Mouse (Mus musculus): ENCODE data around the gene Syt16. TPM values are rescaled to one million over a fixed set of nuclear protein-coding genes. Genes with fewer than 3 reads are reported as not detected.

The Syt16 gene
- total RNA-seq, 2 experiments from 2014 or later = 113 TPM

DNA sequence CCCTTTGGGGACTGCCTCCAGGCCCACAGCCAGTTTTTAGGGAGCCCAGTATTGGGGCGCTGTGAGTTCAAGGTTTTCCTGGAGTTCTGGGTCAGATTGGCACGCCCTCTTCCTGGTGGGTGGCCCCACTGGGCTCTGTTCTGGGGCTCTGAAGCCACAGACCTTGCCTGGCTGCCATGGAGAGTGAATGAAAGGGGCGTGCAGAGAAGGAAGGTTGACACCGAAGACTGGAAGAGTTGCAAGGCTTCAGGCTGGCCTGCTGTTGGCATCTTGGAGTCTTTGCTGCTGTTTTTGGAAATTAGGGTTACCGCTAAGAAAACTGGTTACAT, 631 bp downstream of the Syt16 start:
- intact Hi-C loops (cut with DNase I) = no loop called here
- no peak for DNase-seq (ENCODE audit: extremely low spot score in 1 of 2, low spot score in 2 of 2)

DNA sequence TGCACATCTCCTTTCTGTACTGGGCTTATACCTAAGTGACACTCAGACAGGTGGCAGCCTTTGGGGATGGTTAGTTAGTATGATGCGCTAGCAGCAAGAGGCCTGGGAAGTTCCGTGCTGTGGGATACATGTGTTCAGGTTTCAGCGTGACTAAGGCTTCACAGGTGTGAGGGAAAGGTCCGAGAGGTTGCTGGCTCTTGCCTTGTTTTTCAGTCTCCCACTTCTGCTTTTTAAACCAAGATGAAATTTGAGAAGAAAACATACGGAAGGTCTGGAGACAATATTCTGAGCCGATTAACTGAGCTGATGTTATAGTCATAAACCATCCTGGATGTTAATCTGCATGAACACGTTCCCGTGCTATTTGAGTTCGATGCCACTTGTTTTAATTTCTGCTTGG, 5.0 kb downstream of the Syt16 start:
- intact Hi-C loops (cut with DNase I) = loop anchor here (5.0 kb wide), 1 partner anchor 300 kb away; no protein-coding TSS in a partner anchor
- no peak for DNase-seq (ENCODE audit: extremely low spot score in 1 of 2, low spot score in 2 of 2)

DNA sequence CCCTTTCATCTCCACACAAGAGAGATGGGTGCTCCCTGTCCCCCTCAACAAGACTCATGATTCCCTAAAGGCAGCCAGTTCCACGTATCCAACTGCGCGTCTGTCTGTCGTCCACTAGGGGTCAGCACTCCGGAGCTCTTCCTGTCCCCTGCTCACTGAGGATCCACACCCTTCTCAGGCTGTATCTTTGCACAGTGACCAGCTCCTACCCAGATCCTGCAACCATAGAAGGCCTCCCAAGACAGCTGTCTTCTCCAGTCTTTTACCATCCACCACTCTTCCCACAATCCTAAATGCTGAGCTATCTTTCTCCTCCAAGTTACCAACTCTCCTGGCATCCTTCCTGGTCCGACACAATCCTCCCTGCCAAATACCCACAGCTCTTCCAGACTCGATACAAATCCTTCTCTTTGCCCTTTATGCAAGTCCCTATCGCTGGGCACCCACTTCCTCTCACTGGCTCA, 12.0 kb downstream of the Syt16 start:
- intact Hi-C loops (cut with DNase I) = no loop called here
- peak; percentile 39 to 40 for DNase-seq (ENCODE audit: extremely low spot score in 1 of 2, low spot score in 2 of 2)

DNA sequence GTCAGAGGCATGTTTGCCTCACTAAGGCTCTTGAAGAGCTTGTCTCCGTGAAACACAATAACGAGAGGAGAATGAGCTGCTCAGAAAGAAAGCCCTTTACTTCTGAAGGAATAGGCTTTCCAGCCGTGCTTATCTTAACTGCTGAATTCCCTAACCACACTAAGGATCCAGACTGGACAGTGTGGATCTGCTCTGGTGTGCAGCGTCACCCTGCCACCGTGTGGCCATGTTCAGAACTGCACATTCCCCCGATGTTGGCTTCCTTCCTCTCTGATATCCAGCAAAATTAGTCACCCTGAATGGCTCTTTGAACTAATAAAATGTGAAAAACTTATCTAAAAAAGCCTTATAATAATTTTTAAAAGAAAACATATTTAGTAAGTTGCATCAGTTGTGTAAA, 16.3 kb downstream of the Syt16 start:
- intact Hi-C loops (cut with DNase I) = loop anchor here (2.0 kb wide), 1 partner anchor 309 kb away; no protein-coding TSS in a partner anchor

DNA sequence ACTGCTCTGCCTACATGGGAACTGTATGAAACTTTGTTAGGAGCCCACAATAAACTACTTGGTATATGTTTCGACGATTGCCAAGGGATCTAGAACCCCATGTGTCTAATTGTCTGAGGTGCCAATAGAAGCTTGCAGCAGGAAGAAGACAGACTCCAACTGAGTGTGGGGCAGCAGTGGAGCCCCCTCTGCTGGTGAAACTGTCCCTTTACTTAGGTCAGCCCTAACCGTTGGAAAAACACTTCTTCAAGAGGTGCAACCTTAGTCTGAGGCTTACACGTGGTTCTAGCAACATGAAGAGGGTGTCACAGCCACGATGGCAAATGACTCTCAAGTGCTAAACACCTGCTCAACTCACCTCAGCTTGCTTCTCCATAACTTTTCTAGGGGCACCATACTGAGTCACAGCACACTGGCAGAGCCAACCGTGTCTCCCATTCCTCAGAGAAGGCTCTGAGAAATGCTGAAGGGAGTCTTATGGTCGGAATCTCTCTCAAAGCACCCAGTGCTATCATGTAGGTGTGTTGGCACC, 17.3 kb downstream of the Syt16 start:
- DNase-seq (ENCODE audit: extremely low spot score in 1 of 2, low spot score in 2 of 2) = peak in 1 of 2 experiments; percentile 42

More for the DNA sequence above, 16.3 kb downstream of the Syt16 start:
- peak; percentile 76 to 78 for DNase-seq (ENCODE audit: extremely low spot score in 1 of 2, low spot score in 2 of 2)

DNA sequence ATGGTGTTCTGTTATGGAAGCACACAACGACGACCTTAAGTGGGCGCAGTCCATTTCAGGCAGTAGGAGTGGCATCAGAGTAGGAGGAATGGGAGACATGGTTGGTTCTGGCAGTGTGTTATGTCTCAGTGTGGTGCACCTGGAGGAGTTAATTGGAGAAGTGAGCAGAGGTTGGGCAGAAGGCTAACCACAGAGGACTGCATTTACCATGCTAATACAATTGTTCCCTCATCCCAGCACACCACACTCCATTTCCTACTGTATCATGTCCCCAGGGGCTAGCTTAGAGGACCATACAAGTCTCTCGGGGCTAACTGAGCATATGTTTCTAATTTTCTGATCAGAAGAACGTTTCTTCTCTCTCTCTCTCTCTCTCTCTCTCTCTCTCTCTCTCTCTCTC, 18.0 kb downstream of the Syt16 start:
- intact Hi-C loops (cut with DNase I) = loop anchor here (2.0 kb wide), 1 partner anchor 311 kb away; no protein-coding TSS in a partner anchor
- DNase-seq (ENCODE audit: extremely low spot score in 1 of 2, low spot score in 2 of 2) = no peak

More for the DNA sequence above, 17.3 kb downstream of the Syt16 start:
- intact Hi-C loops (cut with DNase I) = loop anchor here (2.0 kb wide), 1 partner anchor 310 kb away; no protein-coding TSS in a partner anchor

DNA sequence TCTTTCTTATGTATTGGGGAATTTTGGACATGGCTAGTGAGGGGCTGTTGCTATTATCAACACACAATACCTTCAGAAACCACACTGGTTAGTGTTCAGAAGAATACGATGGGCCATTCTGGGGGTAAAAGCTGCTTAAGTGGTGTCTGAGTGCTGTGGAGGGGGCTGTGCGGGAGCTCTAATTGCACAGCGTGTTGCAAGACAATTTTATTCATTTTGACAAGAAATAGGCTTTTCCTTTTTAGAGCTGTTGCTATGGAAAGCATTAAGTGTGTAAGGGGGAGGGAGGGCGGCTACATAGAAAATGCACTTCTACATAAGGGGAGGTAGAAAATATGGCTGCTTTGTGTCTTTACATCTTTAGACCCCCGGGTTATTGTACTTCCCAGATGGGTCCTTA, 25.8 kb downstream of the Syt16 start:
- intact Hi-C loops (cut with DNase I) = no loop called here
- no peak for DNase-seq (ENCODE audit: extremely low spot score in 1 of 2, low spot score in 2 of 2)

DNA sequence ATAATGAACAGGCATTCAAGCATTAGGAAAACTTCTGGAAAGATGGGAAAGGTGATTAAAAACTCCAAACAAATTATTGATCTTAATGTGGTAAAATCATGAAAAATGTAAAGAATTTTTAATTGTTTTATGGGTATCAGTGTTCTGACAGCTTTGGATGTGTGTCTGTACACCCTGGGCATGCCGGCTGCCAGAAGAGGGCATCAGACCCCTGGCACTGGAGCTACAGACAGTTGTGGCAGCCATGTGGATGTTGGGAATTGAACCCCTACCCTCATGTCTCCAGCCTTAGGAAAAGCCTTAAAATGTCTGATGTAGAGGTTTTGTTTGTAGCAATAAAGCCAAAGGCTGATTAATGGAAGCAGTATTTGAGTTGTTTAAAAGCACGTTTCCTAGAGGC, 27.5 kb downstream of the Syt16 start:
- DNase-seq (ENCODE audit: extremely low spot score in 1 of 2, low spot score in 2 of 2) = no peak
- intact Hi-C loops (cut with DNase I) = no loop called here

DNA sequence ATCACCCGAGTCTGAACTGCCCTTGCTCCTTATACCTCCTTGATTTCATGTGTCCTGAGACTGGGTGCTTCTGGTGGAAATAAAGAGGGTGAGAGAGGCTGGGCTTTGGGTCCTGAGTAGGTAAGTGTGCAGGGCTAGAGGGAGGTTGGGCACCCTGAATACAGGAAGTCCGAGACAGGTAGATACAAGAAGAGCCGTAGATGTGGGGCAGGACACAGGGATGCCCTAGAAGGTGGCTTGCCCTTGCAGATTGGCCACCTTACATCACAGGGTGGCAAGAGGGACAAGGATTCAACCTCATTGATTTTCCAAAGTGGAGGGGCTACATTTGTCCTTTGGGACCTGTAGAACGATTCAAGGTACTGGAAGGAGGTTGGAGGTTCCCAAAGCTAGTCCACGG, 45.8 kb downstream of the Syt16 start:
- intact Hi-C loops (cut with DNase I) = no loop called here
- no peak for DNase-seq (ENCODE audit: extremely low spot score in 1 of 2, low spot score in 2 of 2)

DNA sequence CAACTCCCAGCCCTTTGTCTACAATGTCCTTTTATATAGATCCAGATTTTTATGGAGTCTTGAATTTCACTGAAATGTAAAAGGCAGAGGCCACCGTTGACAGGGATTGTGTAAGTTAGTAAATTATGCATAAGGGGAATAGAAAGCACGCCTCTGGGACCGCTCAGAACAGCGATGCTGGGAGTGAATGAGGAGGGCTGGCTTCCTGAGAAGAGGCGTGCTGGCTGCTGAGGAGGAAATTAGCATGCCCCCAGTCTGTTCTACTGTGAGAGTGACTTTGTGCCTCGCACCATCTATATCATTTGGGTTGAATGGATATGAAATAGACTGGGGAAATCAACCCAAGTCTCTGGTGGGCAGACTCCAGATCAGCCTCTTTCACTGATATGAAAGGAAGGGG, 46.3 kb downstream of the Syt16 start:
- intact Hi-C loops (cut with DNase I) = no loop called here
- DNase-seq (ENCODE audit: extremely low spot score in 1 of 2, low spot score in 2 of 2) = no peak

DNA sequence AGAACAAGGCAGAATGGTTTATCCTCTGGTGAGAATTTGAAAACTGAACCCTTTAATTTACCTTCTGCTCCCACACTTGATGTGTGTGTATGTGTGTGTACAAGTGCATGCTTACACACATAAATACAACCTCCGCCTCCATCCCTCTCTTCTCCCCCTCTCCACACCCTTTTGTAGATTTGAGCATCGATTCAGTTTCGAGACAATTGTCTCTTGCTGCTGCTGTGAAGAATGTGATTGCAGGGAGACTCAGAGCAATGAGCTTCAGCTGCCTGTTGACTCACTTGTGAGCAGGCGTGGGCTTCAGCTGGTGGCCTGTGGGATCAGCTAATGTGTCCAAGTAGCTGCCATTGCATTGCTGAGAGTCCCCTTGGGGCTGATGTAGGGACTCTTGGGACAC, 46.8 kb downstream of the Syt16 start:
- intact Hi-C loops (cut with DNase I) = no loop called here
- no peak for DNase-seq (ENCODE audit: extremely low spot score in 1 of 2, low spot score in 2 of 2)

DNA sequence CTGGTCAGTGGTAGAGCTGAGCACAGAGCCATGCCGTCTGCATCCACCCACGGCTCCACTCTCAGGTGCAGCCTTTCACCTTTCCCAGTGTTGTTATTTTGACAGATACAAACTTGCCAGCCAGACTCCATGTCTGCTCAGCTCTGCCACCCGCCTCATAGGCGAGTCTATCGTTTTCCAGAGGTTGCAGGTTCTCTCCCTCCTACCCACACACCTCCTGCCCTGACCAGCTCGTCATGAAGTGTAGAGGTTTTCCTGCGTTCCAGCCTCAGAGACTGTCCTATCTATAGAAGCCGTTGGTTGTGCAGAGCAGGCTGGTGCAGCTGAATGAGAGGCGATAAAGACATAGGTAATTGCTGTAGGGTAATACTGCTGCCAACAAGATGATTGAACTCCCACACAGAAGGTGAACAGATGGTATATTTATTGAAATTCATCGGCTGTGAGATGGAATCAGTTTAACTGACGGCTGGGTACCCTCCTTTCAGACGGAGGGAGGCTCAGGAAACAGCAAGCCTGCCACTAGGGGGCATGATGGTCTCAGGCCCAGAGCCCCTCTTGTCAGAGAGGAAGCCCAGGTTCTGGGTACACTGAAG, 58.0 kb downstream of the Syt16 start:
- intact Hi-C loops (cut with DNase I) = loop anchor here (5.0 to 10.0 kb wide), 2 partner anchors 139 to 237 kb away; no protein-coding TSS in a partner anchor
- peak; percentile 83 to 84 for DNase-seq (ENCODE audit: extremely low spot score in 1 of 2, low spot score in 2 of 2)

DNA sequence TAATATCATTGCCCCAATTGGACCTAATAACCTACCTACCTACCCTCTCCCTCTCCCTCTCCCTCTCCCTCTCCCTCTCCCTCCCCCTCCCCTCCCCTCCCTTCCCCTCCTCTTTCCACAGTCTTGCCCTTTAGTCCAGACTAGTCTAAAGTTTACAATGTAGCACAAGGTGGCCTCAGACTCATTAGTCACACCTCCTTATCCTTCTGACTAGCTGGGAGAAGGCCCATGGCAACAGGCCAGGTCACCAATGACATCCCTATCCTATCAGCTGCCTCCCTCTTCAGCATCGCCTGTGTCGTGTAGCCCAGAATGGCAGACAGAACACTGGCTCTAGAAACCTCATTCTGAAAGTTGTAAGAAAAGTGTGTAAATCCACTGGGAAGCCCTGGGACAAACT, 58.7 kb downstream of the Syt16 start:
- peak in 1 of 2 experiments; percentile 46 for DNase-seq (ENCODE audit: extremely low spot score in 1 of 2, low spot score in 2 of 2)
- intact Hi-C loops (cut with DNase I) = loop anchor here (5.0 to 10.0 kb wide), 2 partner anchors 139 to 236 kb away; no protein-coding TSS in a partner anchor

DNA sequence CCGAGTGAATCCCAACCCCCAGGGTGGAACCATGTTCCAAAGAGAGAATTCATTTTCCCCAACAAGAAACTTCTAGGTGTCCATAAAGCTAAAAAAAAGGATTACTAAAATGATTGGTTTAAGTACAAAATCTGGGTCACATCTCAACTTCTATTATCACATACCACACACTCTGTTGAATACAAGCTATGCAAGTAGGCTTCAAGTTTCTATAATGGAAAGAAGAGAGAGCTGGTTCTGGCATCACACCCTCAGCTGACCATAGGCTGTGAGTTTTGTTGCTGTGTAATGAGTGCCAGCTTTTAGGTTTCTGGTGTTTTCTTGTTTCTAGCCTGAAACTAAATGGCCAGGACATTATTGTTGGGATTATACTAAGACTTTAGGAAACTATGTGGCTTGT, 65.1 kb downstream of the Syt16 start:
- DNase-seq (ENCODE audit: extremely low spot score in 1 of 2, low spot score in 2 of 2) = no peak

DNA sequence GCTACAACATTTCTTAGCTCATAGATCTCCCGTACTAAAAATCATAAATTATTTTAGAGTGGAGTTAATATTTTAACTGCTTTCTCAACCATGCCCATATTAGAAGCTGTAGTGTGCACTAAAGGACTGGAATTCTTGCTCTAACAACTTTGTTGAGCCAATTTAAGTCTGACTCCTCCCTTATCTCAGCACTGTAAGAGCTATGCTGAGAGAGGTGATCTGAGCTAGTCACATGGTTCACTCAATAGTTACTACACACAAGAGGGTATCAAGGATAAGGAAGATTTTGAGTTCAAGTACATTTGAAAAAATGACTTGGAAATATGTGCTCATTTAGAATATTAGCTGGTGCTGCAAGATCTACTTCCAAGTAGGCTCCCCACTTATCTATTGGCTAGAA, 71.5 kb downstream of the Syt16 start:
- no peak for DNase-seq (ENCODE audit: extremely low spot score in 1 of 2, low spot score in 2 of 2)
- intact Hi-C loops (cut with DNase I) = no loop called here

More for the DNA sequence above, 65.1 kb downstream of the Syt16 start:
- intact Hi-C loops (cut with DNase I) = no loop called here

DNA sequence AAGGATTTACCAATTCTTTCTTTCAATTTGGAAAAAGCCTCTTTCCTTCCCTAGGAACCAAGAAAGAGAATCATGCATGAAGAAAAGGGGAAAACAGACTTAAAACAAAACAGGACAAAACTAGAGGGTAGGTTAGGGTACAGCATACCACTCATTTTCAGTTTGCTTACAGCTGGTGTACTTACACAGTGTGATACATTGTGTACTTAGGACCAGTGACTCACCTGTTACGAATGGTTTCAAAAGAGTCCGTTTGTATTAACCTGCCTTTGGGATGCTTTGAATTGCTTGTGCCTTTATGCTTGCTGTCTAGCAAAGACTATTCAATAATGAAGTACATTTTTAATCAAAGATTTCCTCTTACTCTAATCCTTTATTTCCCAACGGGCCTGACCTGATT, 78.1 kb downstream of the Syt16 start:
- no peak for DNase-seq (ENCODE audit: extremely low spot score in 1 of 2, low spot score in 2 of 2)
- intact Hi-C loops (cut with DNase I) = no loop called here

DNA sequence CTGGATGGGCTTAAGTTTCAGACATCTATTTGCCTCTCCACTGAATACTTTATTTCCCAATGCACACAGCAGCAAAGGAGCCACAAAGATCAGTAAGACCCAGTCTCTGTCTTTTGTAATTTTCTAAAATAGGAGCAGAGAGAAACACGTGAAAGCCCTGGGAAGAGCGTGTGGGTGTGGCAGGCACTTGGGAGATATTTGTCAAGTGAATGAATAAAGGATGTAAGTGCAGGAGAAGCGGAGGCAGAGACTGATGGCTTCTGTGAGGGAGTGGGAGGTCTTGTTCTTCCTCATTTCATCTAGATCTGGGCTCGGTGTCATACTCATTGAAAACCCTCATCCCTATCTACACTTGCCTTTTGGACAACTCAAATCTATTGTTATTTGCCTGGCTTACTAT, 78.6 kb downstream of the Syt16 start:
- intact Hi-C loops (cut with DNase I) = no loop called here
- DNase-seq (ENCODE audit: extremely low spot score in 1 of 2, low spot score in 2 of 2) = no peak

DNA sequence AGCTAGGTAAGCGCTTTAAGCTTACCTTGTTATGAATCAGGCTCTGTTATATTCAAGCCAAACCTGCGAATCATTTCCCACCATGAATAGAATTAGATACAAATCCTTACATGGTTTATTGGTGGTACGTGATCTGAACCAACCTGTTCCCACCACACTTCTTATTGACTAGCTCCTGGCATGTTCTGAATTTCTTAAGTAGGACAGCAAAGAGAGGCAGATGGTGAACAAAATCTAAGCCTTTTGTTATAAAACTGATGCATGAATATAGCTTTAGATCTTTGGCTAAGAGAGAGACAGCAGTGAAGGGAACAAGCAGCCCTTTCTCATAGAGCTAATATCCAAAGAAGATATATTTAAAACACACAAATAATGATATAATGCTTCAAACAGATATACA, 83.7 kb downstream of the Syt16 start:
- intact Hi-C loops (cut with DNase I) = no loop called here
- DNase-seq (ENCODE audit: extremely low spot score in 1 of 2, low spot score in 2 of 2) = no peak

DNA sequence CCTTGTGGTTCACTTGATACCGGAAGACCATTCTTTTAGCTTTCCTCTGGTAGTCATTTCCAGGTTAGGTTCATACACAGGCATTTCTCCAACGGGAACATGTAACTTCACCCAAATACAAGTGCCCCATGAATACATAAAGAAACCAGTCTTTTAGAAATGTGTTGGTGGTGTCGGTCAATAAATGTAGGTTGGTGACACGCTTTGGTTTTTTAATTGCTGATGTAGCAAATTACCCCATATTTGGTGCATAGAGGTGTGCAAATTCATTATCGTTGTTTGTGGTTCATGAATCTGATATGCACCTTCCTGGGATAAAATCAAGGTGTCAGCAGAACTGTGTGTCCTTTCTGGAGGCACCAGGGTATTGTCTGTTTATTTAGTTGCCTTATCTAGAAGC, 86.9 kb downstream of the Syt16 start:
- intact Hi-C loops (cut with DNase I) = no loop called here
- DNase-seq (ENCODE audit: extremely low spot score in 1 of 2, low spot score in 2 of 2) = no peak

DNA sequence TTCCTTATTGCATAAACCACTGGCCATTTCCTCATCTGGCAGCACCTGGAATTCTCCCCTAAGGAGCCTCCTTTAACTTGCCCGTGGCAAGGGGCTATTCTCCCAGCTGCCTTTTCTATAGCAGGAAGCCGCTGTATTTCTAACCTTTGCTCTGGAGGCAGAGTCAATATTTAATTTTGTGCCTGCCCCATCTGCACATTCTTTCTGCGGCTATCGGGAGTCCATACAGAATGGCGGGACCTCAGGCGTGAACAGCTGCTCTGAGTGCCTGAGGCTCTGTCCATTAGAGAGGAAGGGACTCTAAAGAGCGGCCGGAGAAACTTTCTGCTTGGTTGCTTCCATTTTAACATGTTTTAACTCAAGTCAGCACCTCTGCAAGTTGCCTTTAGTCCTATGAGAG, 89.6 kb downstream of the Syt16 start:
- no peak for DNase-seq (ENCODE audit: extremely low spot score in 1 of 2, low spot score in 2 of 2)
- intact Hi-C loops (cut with DNase I) = no loop called here
